Mouse (Mus musculus): ENCODE measurements around the gene Ubtd2.

GRCm38 (mm10) chr11:32540463-32540862, 85.3 kb downstream of the Ubtd2 start:
- TF ChIP-seq CTCF (IDR thresholded peaks at IDR 0.05; ENCODE audit: low read depth) (no peak), EP300 (IDR thresholded peaks at IDR 0.05; ENCODE audit: low read depth) (no peak)

Measured in liver, postnatal 0 days (tissue).